Comparison of ENCODE assay signal across 14 mouse cellular contexts in the genomic region with DNA sequence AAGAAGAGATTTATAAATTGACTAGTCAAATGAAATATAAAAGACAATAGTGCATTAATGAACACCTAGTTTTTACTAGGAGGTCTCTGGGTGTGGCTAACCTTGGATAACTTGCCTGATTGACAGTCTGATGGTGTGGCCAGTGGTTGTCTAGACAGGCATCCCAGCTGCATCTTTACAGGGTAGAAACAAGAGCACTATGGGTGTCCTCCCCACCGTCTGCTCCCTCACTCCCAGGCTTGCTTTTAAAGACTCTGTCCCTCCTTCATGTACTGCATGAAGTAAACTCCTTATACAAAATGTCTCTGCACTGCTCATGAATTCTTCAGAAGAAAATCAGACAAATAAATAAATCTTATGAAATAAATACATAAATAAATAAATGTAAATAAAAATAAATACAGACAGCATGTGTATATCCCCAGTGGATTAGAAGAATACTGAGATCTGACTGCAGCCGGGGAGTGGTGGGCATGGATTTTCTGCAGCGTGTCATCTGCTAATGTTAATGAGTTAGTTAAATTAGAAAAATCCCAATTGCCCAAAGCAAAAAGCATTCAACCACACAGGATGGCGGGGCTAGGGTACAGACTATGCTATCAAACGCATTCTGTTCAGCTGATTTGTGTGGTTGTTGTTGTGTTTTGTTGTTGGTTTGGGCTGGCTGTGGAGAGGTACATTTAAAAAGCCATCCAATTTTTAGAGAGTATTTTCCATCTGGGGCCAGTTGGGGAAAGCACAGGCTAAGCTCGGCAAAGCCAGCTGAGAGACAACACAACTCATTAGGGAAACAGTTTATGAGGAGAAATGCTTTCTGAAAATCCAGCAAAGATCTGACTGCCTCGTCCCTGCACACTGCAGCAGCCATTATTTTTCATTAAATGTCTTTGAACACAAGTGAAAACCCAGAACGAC.
DNase-seq lines count a peak whose midpoint lies in the region; ATAC-seq and TF ChIP-seq lines count a peak whose summit lies in the region.
"Had no signal": no experiment of that assay in that cellular context is flagged by ENCODE, and none has a peak within 500 bp of the region (broad histone marks: within the 10 kb centered on the region; RNA-seq: fewer than 3 reads in every experiment).

No protein-coding gene starts in this region.

- no peak overlapping the region for H3K4me3 ChIP-seq in midbrain, embryonic 11.5 days (ENCODE audit: low read depth, low read length)
- no peak overlapping the region for H3K4me3 ChIP-seq in midbrain, embryonic 10.5 days
- H3K4me3 ChIP-seq in forebrain, postnatal 0 days (ENCODE audit: low read depth, low read length), result no peak overlapping the region
- H3K4me3 ChIP-seq in midbrain, embryonic 12.5 days, result no peak overlapping the region
- H3K4me3 ChIP-seq: erythroblast, embryonic 14.5 days; gastrocnemius, adult 2 months; myocyte had no signal

- WGBS in midbrain, embryonic 11.5 days, result 78% methylated on average over 8 of the region's 8 CpGs
- WGBS in midbrain, embryonic 10.5 days, result 79% methylated on average over 8 of the region's 8 CpGs
- WGBS in forebrain, postnatal 0 days, result 12% methylated on average over 8 of the region's 8 CpGs
- 52% methylated on average over 8 of the region's 8 CpGs for WGBS in midbrain, embryonic 12.5 days

- peak; percentile 30; the same call in 1 of the 2 replicates for ATAC-seq in midbrain, embryonic 11.5 days (ENCODE audit: low FRiP score)
- ATAC-seq in forebrain, postnatal 0 days, result peak; percentile 51
- ATAC-seq in midbrain, embryonic 12.5 days (ENCODE audit: low FRiP score, low read depth), result peak; percentile 58; the same call in 1 of the 2 replicates
- ATAC-seq: intestine, postnatal 0 days had no signal

- no peak overlapping the region for H3K9ac ChIP-seq in midbrain, embryonic 11.5 days (ENCODE audit: low read length)
- H3K9ac ChIP-seq in forebrain, postnatal 0 days, result no peak overlapping the region
- no peak overlapping the region for H3K9ac ChIP-seq in midbrain, embryonic 12.5 days (replicated peaks)
- H3K9ac ChIP-seq: lung, embryonic 14.5 days had no signal

- no peaks in the 10 kb centered on the region for H3K27me3 ChIP-seq in midbrain, embryonic 11.5 days (ENCODE audit: control insufficient read depth, insufficient read depth, low read length)
- H3K27me3 ChIP-seq in midbrain, embryonic 10.5 days (ENCODE audit: low read depth, poor library complexity, severe bottlenecking), result no peaks in the 10 kb centered on the region
- H3K27me3 ChIP-seq in forebrain, postnatal 0 days (ENCODE audit: insufficient read depth, low read length), result no peaks in the 10 kb centered on the region
- no peaks in the 10 kb centered on the region for H3K27me3 ChIP-seq in midbrain, embryonic 12.5 days

- no peak overlapping the region for H3K27ac ChIP-seq in midbrain, embryonic 11.5 days (ENCODE audit: low read depth, low read length)
- no peak overlapping the region; the same call in 1 of the 2 replicates for H3K27ac ChIP-seq in midbrain, embryonic 10.5 days (replicated peaks)
- H3K27ac ChIP-seq in forebrain, postnatal 0 days (ENCODE audit: low read depth, low read length), result peak overlapping the region; percentile 50
- peak overlapping the region; percentile 71 for H3K27ac ChIP-seq in midbrain, embryonic 12.5 days (replicated peaks)
- H3K27ac ChIP-seq: gastrocnemius, adult 2 months had no signal

- no peaks in the 10 kb centered on the region for H3K36me3 ChIP-seq in midbrain, embryonic 11.5 days (ENCODE audit: control insufficient read depth, insufficient read depth, low read length)
- peaks cover 16% of the 10 kb centered on the region for H3K36me3 ChIP-seq in midbrain, embryonic 10.5 days
- H3K36me3 ChIP-seq in forebrain, postnatal 0 days (ENCODE audit: insufficient read depth), result no peaks in the 10 kb centered on the region
- H3K36me3 ChIP-seq in midbrain, embryonic 12.5 days, result no peaks in the 10 kb centered on the region

- no peak for DNase-seq in midbrain, embryonic 11.5 days (ENCODE audit: low spot score, missing footprints)
- DNase-seq in midbrain, embryonic 10.5 days (ENCODE audit: low spot score), result no peak
- DNase-seq in forebrain, postnatal 0 days, result peak; percentile 37
- no peak for DNase-seq in right cerebral cortex, adult 18-20 months
- DNase-seq in frontal cortex, postnatal 10 days (ENCODE audit: low spot score in 2 of 2), result no peak
- no peak for DNase-seq in T-cell, adult 2 months (ENCODE audit: low spot score)
- DNase-seq: cerebellum, adult 11-12 months; gastrocnemius, adult 2 months; kidney, postnatal 10 days; lung, embryonic 14.5 days had no signal

- H3K9me3 ChIP-seq in midbrain, embryonic 11.5 days (ENCODE audit: control insufficient read depth, low read length), result no peaks in the 10 kb centered on the region
- H3K9me3 ChIP-seq in midbrain, embryonic 10.5 days (replicated peaks), result no peaks in the 10 kb centered on the region
- H3K9me3 ChIP-seq in forebrain, postnatal 0 days (ENCODE audit: low read length), result no peaks in the 10 kb centered on the region
- H3K9me3 ChIP-seq in midbrain, embryonic 12.5 days, result no peaks in the 10 kb centered on the region

- H3K4me1 ChIP-seq in midbrain, embryonic 11.5 days (ENCODE audit: control insufficient read depth, insufficient read depth, low read length), result no peaks in the 10 kb centered on the region
- no peaks in the 10 kb centered on the region for H3K4me1 ChIP-seq in midbrain, embryonic 10.5 days
- no peaks in the 10 kb centered on the region for H3K4me1 ChIP-seq in forebrain, postnatal 0 days (ENCODE audit: insufficient read depth)
- H3K4me1 ChIP-seq in midbrain, embryonic 12.5 days, result peaks cover 7% of the 10 kb centered on the region

- no peak for TF ChIP-seq CTCF in forebrain, postnatal 0 days (IDR thresholded peaks at IDR 0.05; ENCODE audit: low read depth)

- no peak overlapping the region for H3K4me2 ChIP-seq in midbrain, embryonic 11.5 days
- 0 out of 2 replicates have a peak overlapping the region, but pooled peaks have one; percentile 2 for H3K4me2 ChIP-seq in forebrain, postnatal 0 days (ENCODE audit: low read depth)
- no peak overlapping the region; the same call in 1 of the 2 replicates for H3K4me2 ChIP-seq in midbrain, embryonic 12.5 days (replicated peaks)
- H3K4me2 ChIP-seq: lung, embryonic 14.5 days had no signal

Comparison
In these comparisons a context has a peak if more than half of its experiments do, and no peak if none do; other contexts are left out.
1. H3K27ac ChIP-seq: peak in forebrain, postnatal 0 days (single experiment) and midbrain, embryonic 12.5 days (single experiment); none in midbrain, embryonic 11.5 days (single experiment) and midbrain, embryonic 10.5 days (single experiment).
2. Peak in every context shown above with its lines, with median percentiles within 50 percentile points of each other: ATAC-seq.